Mouse (Mus musculus) heart, embryonic 15.5 days (tissue): ENCODE data around the gene Arrdc4. TPM values are rescaled to one million over a fixed set of nuclear protein-coding genes. Genes with fewer than 3 reads are reported as not detected.

Experiments
- ATAC-seq: fragments of 200-750 bp; cut with Nextera tagmentation; replicated peaks from 2 replicates; pipeline ENCODE4 v1.8.0; 2017; ENCODE audit warnings: low read depth, moderate TSS enrichment; ENCODE audit not compliant: insufficient number of reproducible peaks, insufficient read depth, low FRiP score
- H3K27ac ChIP-seq: fragments of 300-500 bp; sonication (generic); 2 replicates; pipeline ENCODE4 v1.5.1; 2015; ENCODE audit warnings: mild to moderate bottlenecking, inconsistent platforms
- H3K27me3 ChIP-seq: fragments of 300-500 bp; sonication (generic); 2 replicates; pipeline ENCODE4 v1.6.1; 2015; ENCODE audit warnings: inconsistent platforms
- H3K36me3 ChIP-seq: fragments of 300-500 bp; sonication (generic); 2 replicates; pipeline ENCODE4 v1.6.1; 2015; ENCODE audit warnings: mild to moderate bottlenecking, inconsistent platforms
- H3K4me1 ChIP-seq: fragments of 300-500 bp; sonication (generic); replicated peaks from 2 replicates; pipeline ENCODE4 v1.6.1; 2015; ENCODE audit warnings: inconsistent platforms
- H3K4me2 ChIP-seq: fragments of 300-500 bp; sonication (generic); 2 replicates; pipeline ENCODE4 v1.6.1; 2015; ENCODE audit warnings: inconsistent platforms, mild to moderate bottlenecking, moderate library complexity
- H3K4me3 ChIP-seq: fragments of 300-500 bp; sonication (generic); 2 replicates; pipeline ENCODE4 v1.5.1; 2015; ENCODE audit warnings: mild to moderate bottlenecking, inconsistent platforms
- H3K9ac ChIP-seq: fragments of 300-500 bp; sonication (generic); 2 replicates; pipeline ENCODE4 v1.6.1; 2015; ENCODE audit warnings: mild to moderate bottlenecking, inconsistent platforms
- H3K9me3 ChIP-seq: fragments of 300-500 bp; sonication (generic); replicated peaks from 2 replicates; pipeline ENCODE4 v1.6.1; 2016; ENCODE audit warnings: inconsistent platforms
- WGBS: fragments of 180-500 bp; shearing (Covaris S2); methylation state at CpG from one replicate; pipeline ENCODE4 v1.1.7; 2015; ENCODE audit warnings: mixed read lengths; 5-methylcytosine and 5-hydroxymethylcytosine counted together
- polyA plus RNA-seq: library from polyadenylated mRNA; unstranded; fragments of >200 nt; fragmentation: Nextera tagmentation; extraction: Ambion mirVana; gene quantifications from 2 replicates; pipeline ENCODE4 v1.2.1, GENCODE M21; 2015

The Arrdc4 gene
- polyA plus RNA-seq: 10.9 and 13.3 TPM in 2 replicates

- Histone ChIP-seq H3K27me3 (no peaks in the 10 kb centered on the region), H3K9ac (peak within 1 kb of the TSS; percentile 85), H3K4me1 (peaks cover 17% of the 10 kb centered on the region), H3K4me2 (peak within 1 kb of the TSS; percentile 97), H3K27ac (peak within 1 kb of the TSS; percentile 86), H3K4me3 (peak within 1 kb of the TSS; percentile 90), H3K9me3 (no peaks in the 10 kb centered on the region), H3K36me3 (peaks cover 9% of the 10 kb centered on the region)
- WGBS: 1% methylated on average over 54 of the region's 54 CpGs
- ATAC-seq: peak; percentile 100
These were observed at the start of gene Arrdc4 for GRCm38 (mm10) chr7:68748761-68749635. Arrdc4 (minus strand) TSS chr7:68749241.

GRCm38 (mm10) chr7:68795578-68795977 lies 46.5 kb upstream of the Arrdc4 start:
- Histone ChIP-seq H3K9me3 (no peaks in the 10 kb centered on the region), H3K9ac (no peak overlapping the region), H3K4me3 (no peak overlapping the region), H3K4me2 (no peak overlapping the region), H3K27ac (no peak overlapping the region), H3K36me3 (no peaks in the 10 kb centered on the region), H3K4me1 (no peaks in the 10 kb centered on the region), H3K27me3 (no peaks in the 10 kb centered on the region)
- 59% methylated on average over 5 of the region's 5 CpGs for WGBS
- no peak for ATAC-seq

GRCm38 (mm10) chr7:68788711-68789110 lies 39.7 kb upstream of the Arrdc4 start:
- Histone ChIP-seq H3K27ac (no peak overlapping the region), H3K4me2 (no peak overlapping the region), H3K27me3 (no peaks in the 10 kb centered on the region), H3K9me3 (no peaks in the 10 kb centered on the region), H3K4me1 (no peaks in the 10 kb centered on the region), H3K36me3 (no peaks in the 10 kb centered on the region), H3K9ac (no peak overlapping the region), H3K4me3 (no peak overlapping the region)
- no peak for ATAC-seq
- WGBS: 57% methylated on average over 3 of the region's 3 CpGs

GRCm38 (mm10) chr7:68771757-68772094 lies 22.7 kb upstream of the Arrdc4 start:
- ATAC-seq: no peak
- no peaks in the 10 kb centered on the region for H3K4me1 ChIP-seq
- H3K9ac ChIP-seq: no peak overlapping the region
- H3K27ac ChIP-seq: no peak overlapping the region
- H3K27me3 ChIP-seq: no peaks in the 10 kb centered on the region
- no peak overlapping the region for H3K4me2 ChIP-seq
- no peak overlapping the region for H3K4me3 ChIP-seq
- H3K9me3 ChIP-seq: no peaks in the 10 kb centered on the region
- 79% methylated on average over 2 of the region's 2 CpGs for WGBS
- H3K36me3 ChIP-seq: no peaks in the 10 kb centered on the region

GRCm38 (mm10) chr7:68770894-68771756 lies 22.1 kb upstream of the Arrdc4 start:
- WGBS: 63% methylated on average over 7 of the region's 7 CpGs
- no peak overlapping the region for H3K27ac ChIP-seq
- no peaks in the 10 kb centered on the region for H3K27me3 ChIP-seq

GRCm38 (mm10) chr7:68765926-68766325 lies 16.9 kb upstream of the Arrdc4 start:
- no peaks in the 10 kb centered on the region for H3K4me1 ChIP-seq
- no peak overlapping the region for H3K9ac ChIP-seq
- ATAC-seq: no peak
- H3K9me3 ChIP-seq: no peaks in the 10 kb centered on the region
- H3K27me3 ChIP-seq: no peaks in the 10 kb centered on the region
- 49% methylated on average over 4 of the region's 4 CpGs for WGBS
- H3K4me3 ChIP-seq: no peak overlapping the region
- no peak overlapping the region for H3K4me2 ChIP-seq
- H3K36me3 ChIP-seq: no peaks in the 10 kb centered on the region
- no peak overlapping the region for H3K27ac ChIP-seq

More at GRCm38 (mm10) chr7:68770894-68771756, 22.1 kb upstream of the Arrdc4 start:
- ATAC-seq: no peak
- H3K4me2 ChIP-seq: no peak overlapping the region
- no peaks in the 10 kb centered on the region for H3K4me1 ChIP-seq
- H3K9ac ChIP-seq: no peak overlapping the region
- no peaks in the 10 kb centered on the region for H3K9me3 ChIP-seq
- no peaks in the 10 kb centered on the region for H3K36me3 ChIP-seq
- no peak overlapping the region for H3K4me3 ChIP-seq

GRCm38 (mm10) chr7:68759148-68759724 lies 10.2 kb upstream of the Arrdc4 start:
- WGBS: 68% methylated on average over 6 of the region's 6 CpGs
- no peak overlapping the region for H3K9ac ChIP-seq

GRCm38 (mm10) chr7:68756656-68757204 lies 7.7 kb upstream of the Arrdc4 start:
- WGBS: 75% methylated on average over 6 of the region's 6 CpGs

More at GRCm38 (mm10) chr7:68759148-68759724, 10.2 kb upstream of the Arrdc4 start:
- H3K27me3 ChIP-seq: no peaks in the 10 kb centered on the region
- no peaks in the 10 kb centered on the region for H3K9me3 ChIP-seq
- ATAC-seq: no peak
- no peaks in the 10 kb centered on the region for H3K36me3 ChIP-seq
- no peak overlapping the region for H3K4me3 ChIP-seq
- no peak overlapping the region for H3K27ac ChIP-seq
- no peak overlapping the region for H3K4me2 ChIP-seq
- no peaks in the 10 kb centered on the region for H3K4me1 ChIP-seq

GRCm38 (mm10) chr7:68749919-68750318 lies 878 bp upstream of the Arrdc4 start:
- Histone ChIP-seq H3K9me3 (no peaks in the 10 kb centered on the region), H3K9ac (no peak overlapping the region; the same call in 1 of the 2 replicates), H3K27ac (peak overlapping the region; percentile 58), H3K36me3 (no peaks in the 10 kb centered on the region), H3K4me1 (peaks cover 17% of the 10 kb centered on the region), H3K4me2 (peak overlapping the region; percentile 97), H3K4me3 (peak overlapping the region; percentile 90), H3K27me3 (no peaks in the 10 kb centered on the region)
- ATAC-seq: no peak
- 64% methylated on average over 8 of the region's 8 CpGs for WGBS

More at GRCm38 (mm10) chr7:68756656-68757204, 7.7 kb upstream of the Arrdc4 start:
- no peak overlapping the region for H3K9ac ChIP-seq
- no peaks in the 10 kb centered on the region for H3K27me3 ChIP-seq
- no peak overlapping the region for H3K4me3 ChIP-seq
- no peaks in the 10 kb centered on the region for H3K36me3 ChIP-seq
- no peaks in the 10 kb centered on the region for H3K4me1 ChIP-seq
- no peak overlapping the region for H3K4me2 ChIP-seq
- no peak overlapping the region for H3K27ac ChIP-seq
- no peaks in the 10 kb centered on the region for H3K9me3 ChIP-seq
- ATAC-seq: no peak

GRCm38 (mm10) chr7:68748361-68748760 lies 680 bp downstream of the Arrdc4 start:
- Histone ChIP-seq H3K4me3 (peak overlapping the region; percentile 90), H3K27me3 (no peaks in the 10 kb centered on the region), H3K4me2 (peak overlapping the region; percentile 97), H3K9me3 (no peaks in the 10 kb centered on the region), H3K9ac (peak overlapping the region; percentile 85), H3K27ac (peak overlapping the region; percentile 86), H3K4me1 (peaks cover 17% of the 10 kb centered on the region), H3K36me3 (peaks cover 13% of the 10 kb centered on the region)
- WGBS: 21% methylated on average over 8 of the region's 8 CpGs
- ATAC-seq: no peak

GRCm38 (mm10) chr7:68744616-68745015 lies 4.4 kb downstream of the Arrdc4 start:
- WGBS: 73% methylated on average over 9 of the region's 9 CpGs
- Histone ChIP-seq H3K4me1 (peaks cover 13% of the 10 kb centered on the region), H3K4me2 (no peak overlapping the region), H3K27me3 (no peaks in the 10 kb centered on the region), H3K36me3 (peaks cover 46% of the 10 kb centered on the region), H3K9me3 (no peaks in the 10 kb centered on the region), H3K4me3 (no peak overlapping the region), H3K9ac (no peak overlapping the region), H3K27ac (no peak overlapping the region)
- ATAC-seq: no peak
